Comparison of ENCODE assay signal across 8 mouse cellular contexts in genomic region chr2:27730002-27730905, GRCm38 (mm10). TPM values are rescaled to one million over a fixed set of nuclear protein-coding genes. Genes with fewer than 3 reads are reported as not detected.
A peak's percentile ranks its signal among the peaks of the same experiment; 100 is the strongest.
DNase-seq lines count a peak whose midpoint lies in the region; ATAC-seq and TF ChIP-seq lines count a peak whose summit lies in the region.
"Had no signal": no experiment of that assay in that cellular context is flagged by ENCODE, and none has a peak within 500 bp of the region (broad histone marks: within the 10 kb centered on the region; RNA-seq: fewer than 3 reads in every experiment).

No protein-coding gene starts in this region.

- H3K27me3 ChIP-seq in embryonic facial prominence, embryonic 11.5 days (ENCODE audit: control insufficient read depth, insufficient read depth, low read length) = no peaks in the 10 kb centered on the region
- H3K27me3 ChIP-seq in liver, embryonic 14.5 days (ENCODE audit: control insufficient read depth, insufficient read depth, low read length) = no peaks in the 10 kb centered on the region
- H3K27me3 ChIP-seq in hindbrain, embryonic 16.5 days (replicated peaks; ENCODE audit: control insufficient read depth, insufficient read depth, low read length) = no peaks in the 10 kb centered on the region

- no peak overlapping the region for H3K4me3 ChIP-seq in left cerebral cortex, adult 2 months
- H3K4me3 ChIP-seq in embryonic facial prominence, embryonic 11.5 days (ENCODE audit: low read depth, low read length) = no peak overlapping the region
- no peak overlapping the region for H3K4me3 ChIP-seq in liver, embryonic 14.5 days (ENCODE audit: insufficient read depth in 1 of 2, low read depth in 2 of 2, low read length in 2 of 2)
- no peak overlapping the region for H3K4me3 ChIP-seq in hindbrain, embryonic 16.5 days (ENCODE audit: low read length)
- H3K4me3 ChIP-seq: megakaryocyte, embryonic 14.5 days had no signal

- WGBS in embryonic facial prominence, embryonic 11.5 days = 65% methylated on average over 13 of the region's 13 CpGs
- whole genome bisulfite sequencing in liver, embryonic 14.5 days (ENCODE audit: insufficient replicate concordance) = 46% methylated on average over 13 of the region's 13 CpGs
- WGBS in hindbrain, embryonic 16.5 days = 67% methylated on average over 13 of the region's 13 CpGs

- no peaks in the 10 kb centered on the region for H3K9me3 ChIP-seq in embryonic facial prominence, embryonic 11.5 days (replicated peaks; ENCODE audit: control insufficient read depth, low read length)
- H3K9me3 ChIP-seq in liver, embryonic 14.5 days (ENCODE audit: control insufficient read depth, low read length) = no peaks in the 10 kb centered on the region
- no peaks in the 10 kb centered on the region for H3K9me3 ChIP-seq in hindbrain, embryonic 16.5 days (ENCODE audit: control insufficient read depth, low read length)
- H3K9me3 ChIP-seq: megakaryocyte, embryonic 14.5 days had no signal

- TF ChIP-seq EP300 in liver, embryonic 14.5 days (IDR thresholded peaks at IDR 0.05; ENCODE audit: low read depth) = no peak

- no peak for ATAC-seq in embryonic facial prominence, embryonic 11.5 days (replicated peaks; ENCODE audit: insufficient number of reproducible peaks, low FRiP score, low TSS enrichment, low read depth)
- ATAC-seq in liver, embryonic 14.5 days (ENCODE audit: insufficient read depth) = peak; percentile 57; the same call in 1 of the 2 replicates
- ATAC-seq in hindbrain, embryonic 16.5 days = no peak

- H3K4me1 ChIP-seq in embryonic facial prominence, embryonic 11.5 days (ENCODE audit: control insufficient read depth, insufficient read depth, low read length) = peaks cover 11% of the 10 kb centered on the region
- peaks cover 0 to 10% of the 10 kb centered on the region in 2 experiments; a peak in 3 of 4 replicates for H3K4me1 ChIP-seq in liver, embryonic 14.5 days (replicated peaks; ENCODE audit: control insufficient read depth in 2 of 2, insufficient read depth in 2 of 2, low read length in 1 of 2)
- H3K4me1 ChIP-seq in hindbrain, embryonic 16.5 days (ENCODE audit: control insufficient read depth, insufficient read depth, low read depth, low read length) = peaks cover 19% of the 10 kb centered on the region

- no peak overlapping the region for H3K9ac ChIP-seq in embryonic facial prominence, embryonic 11.5 days (replicated peaks; ENCODE audit: low read length)
- H3K9ac ChIP-seq in liver, embryonic 14.5 days (replicated peaks) = no peak overlapping the region
- H3K9ac ChIP-seq in hindbrain, embryonic 16.5 days (ENCODE audit: low read depth, low read length) = no peak overlapping the region

- no peak overlapping the region for H3K4me2 ChIP-seq in embryonic facial prominence, embryonic 11.5 days (ENCODE audit: low read depth, low read length)
- H3K4me2 ChIP-seq in liver, embryonic 14.5 days (ENCODE audit: low read depth) = no peak overlapping the region
- H3K4me2 ChIP-seq in hindbrain, embryonic 16.5 days (ENCODE audit: low read length) = no peak overlapping the region

- DNase-seq in left cerebral cortex, adult 2 months (ENCODE audit: extremely low spot score in 1 of 2, low spot score in 2 of 2) = no peak
- DNase-seq in left cerebral cortex, postnatal 36 days (ENCODE audit: low spot score in 2 of 2) = no peak
- peak; percentile 28 to 54 for DNase-seq in adrenal gland, postnatal 36 days
- peak; percentile 65 for DNase-seq in embryonic facial prominence, embryonic 11.5 days (ENCODE audit: low spot score)
- peak; percentile 24 to 37 (median 37) for DNase-seq in liver, embryonic 14.5 days (ENCODE audit: low read depth in 3 of 3, low spot score in 3 of 3)
- peak; percentile 47 for DNase-seq in thymus, postnatal 25 days

- H3K27ac ChIP-seq in left cerebral cortex, adult 2 months = no peak overlapping the region
- H3K27ac ChIP-seq in embryonic facial prominence, embryonic 11.5 days (replicated peaks; ENCODE audit: low read depth, low read length) = no peak overlapping the region
- H3K27ac ChIP-seq in liver, embryonic 14.5 days = no peak overlapping the region
- no peak overlapping the region for H3K27ac ChIP-seq in hindbrain, embryonic 16.5 days (ENCODE audit: low read depth, low read length)

- H3K36me3 ChIP-seq in embryonic facial prominence, embryonic 11.5 days (replicated peaks; ENCODE audit: control insufficient read depth, insufficient read depth, low read depth, low read length) = no peaks in the 10 kb centered on the region
- H3K36me3 ChIP-seq in liver, embryonic 14.5 days (replicated peaks; ENCODE audit: control insufficient read depth, insufficient read depth, low read depth) = no peaks in the 10 kb centered on the region
- H3K36me3 ChIP-seq in hindbrain, embryonic 16.5 days (ENCODE audit: control insufficient read depth, insufficient read depth, low read length) = no peaks in the 10 kb centered on the region

- TF ChIP-seq CTCF in left cerebral cortex, adult 2 months (IDR thresholded peaks at IDR 0.05) = peak; percentile 62
- peak; percentile 76 for TF ChIP-seq CTCF in liver, embryonic 14.5 days (IDR thresholded peaks at IDR 0.05; ENCODE audit: low read depth)

- intact Hi-C loops in left cerebral cortex, adult 2 months (cut with DNase I) = no loop called here
- intact Hi-C loops in left cerebral cortex, postnatal 36 days (cut with DNase I) = loop anchor here (5.0 kb wide), 1 partner anchor 53 kb away; the partner anchor contains the start of gene Rxra

RNA-seq across cellular contexts. Expression of gene Rxra, which starts 54.0 kb away (rescaled TPM):
- 10 to 100 TPM; 24.4 to 25.4 TPM for total RNA-seq in left cerebral cortex, adult 2 months (2021)
- total RNA-seq in left cerebral cortex, postnatal 36 days (2021) = 10 to 100 TPM; 19.7 to 25.6 TPM
- 10 to 100 TPM; 49.2 to 51.4 TPM for total RNA-seq in adrenal gland, postnatal 36 days (2021)
- 7.6 and 9.7 TPM in 2 replicates for polyA plus RNA-seq in embryonic facial prominence, embryonic 11.5 days (2014; fragmentation: Nextera tagmentation; extraction: Ambion mirVana)
- polyA plus RNA-seq in liver, embryonic 14.5 days (2012; rRNA removed) = 7.1 and 7.5 TPM in 2 replicates
- polyA plus RNA-seq in liver, embryonic 14.5 days (2014; fragmentation: Nextera tagmentation; extraction: Ambion mirVana) = 2.4 and 2.9 TPM in 2 replicates
- polyA plus RNA-seq in hindbrain, embryonic 16.5 days (2015; fragmentation: Nextera tagmentation; extraction: Ambion mirVana) = 3.4 and 4.0 TPM in 2 replicates

Comparison
In these comparisons a context has a peak if more than half of its experiments do, and no peak if none do; other contexts are left out.
1. DNase-seq: peak in adrenal gland, postnatal 36 days (2 of 2), embryonic facial prominence, embryonic 11.5 days (single experiment), liver, embryonic 14.5 days (3 of 3) and thymus, postnatal 25 days (single experiment); none in left cerebral cortex, adult 2 months (0 of 2) and left cerebral cortex, postnatal 36 days (0 of 2).